Mouse (Mus musculus): Measurements from ENCODE around the gene Mapk3. TPM values are rescaled to one million over a fixed set of nuclear protein-coding genes. Genes with fewer than 3 reads are reported as not detected.

The Mapk3 gene
- polyA plus RNA-seq, 1 experiment, result 337 TPM

DNA sequence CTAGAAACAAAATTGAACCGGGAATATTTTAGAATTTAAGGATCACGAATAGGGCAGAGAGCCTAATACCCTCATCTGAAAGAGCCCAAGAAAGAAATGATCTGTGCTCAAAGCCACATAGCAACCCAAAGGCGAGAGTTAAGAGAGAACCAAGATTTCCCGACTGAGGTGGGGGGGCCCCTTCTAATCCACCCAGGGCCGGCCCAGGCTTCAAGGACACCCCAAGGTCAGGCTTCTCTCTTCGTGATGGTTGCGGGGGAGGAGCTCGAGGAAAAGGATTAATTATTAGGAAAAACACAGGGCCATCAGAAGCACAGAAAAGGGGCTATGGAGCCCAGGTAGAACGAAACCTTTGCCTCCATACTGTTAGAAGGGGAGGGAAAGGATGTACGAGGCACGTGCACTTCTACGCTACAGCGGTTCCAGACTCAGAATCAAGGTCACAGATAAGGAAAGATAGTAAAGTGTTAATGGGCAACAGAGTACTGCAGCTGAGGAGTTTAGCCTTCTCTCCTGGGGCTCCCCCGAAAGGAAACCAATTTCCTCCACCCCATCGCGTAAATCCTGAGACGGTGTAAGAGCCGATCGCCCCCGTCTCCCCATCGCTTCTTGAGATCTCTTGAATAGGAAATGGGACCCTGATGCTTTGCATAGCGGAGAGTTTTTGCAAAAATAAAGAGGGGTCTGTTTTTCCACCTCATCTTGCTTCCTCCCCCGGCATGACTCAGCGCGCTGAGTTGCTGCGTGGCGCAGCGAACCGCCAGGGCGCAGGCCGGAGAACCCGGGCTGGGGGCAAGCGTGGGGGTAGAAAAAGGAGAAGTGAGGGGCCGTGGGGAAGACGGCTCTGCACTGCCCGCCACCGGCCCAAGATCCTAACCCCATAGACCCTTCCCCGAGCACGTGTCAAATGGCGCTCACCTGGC lies 39.0 kb downstream of the Mapk3 start:
- peak overlapping the region; percentile 94 for H3K4me3 ChIP-seq (ENCODE audit: control insufficient read depth, low read depth, low read length)
- H3K27ac ChIP-seq (ENCODE audit: control insufficient read depth, insufficient read depth, low read depth, low read length), result peak overlapping the region; percentile 79
- no peaks in the 10 kb centered on the region for H3K36me3 ChIP-seq (ENCODE audit: control insufficient read depth, insufficient read depth, low read length)
- H3K27me3 ChIP-seq (ENCODE audit: control insufficient read depth, insufficient read depth, low read length), result no peaks in the 10 kb centered on the region
- peak; percentile 26; the same call in 1 of the 2 replicates for TF ChIP-seq POLR2A (IDR thresholded peaks at IDR 0.05; ENCODE audit: control insufficient read depth, low read depth, low read length)
- TF ChIP-seq CTCF (IDR thresholded peaks at IDR 0.05; ENCODE audit: control insufficient read depth, insufficient read depth, insufficient replicate concordance, low read depth, low read length), result no peak
- peaks cover 17% of the 10 kb centered on the region for H3K4me1 ChIP-seq (ENCODE audit: control insufficient read depth, insufficient read depth, low read length)

GRCm38 (mm10) chr7:126799050-126799467 lies 39.7 kb downstream of the Mapk3 start:
- Histone ChIP-seq H3K27ac (ENCODE audit: control insufficient read depth, insufficient read depth, low read depth, low read length) (peak overlapping the region; percentile 95), H3K36me3 (ENCODE audit: control insufficient read depth, insufficient read depth, low read length) (no peaks in the 10 kb centered on the region), H3K4me1 (ENCODE audit: control insufficient read depth, insufficient read depth, low read length) (peaks cover 17% of the 10 kb centered on the region), H3K27me3 (ENCODE audit: control insufficient read depth, insufficient read depth, low read length) (no peaks in the 10 kb centered on the region), H3K4me3 (ENCODE audit: control insufficient read depth, low read depth, low read length) (peak overlapping the region; percentile 94)
- TF ChIP-seq POLR2A (IDR thresholded peaks at IDR 0.05; ENCODE audit: control insufficient read depth, low read depth, low read length) (peak; percentile 97), CTCF (IDR thresholded peaks at IDR 0.05; ENCODE audit: control insufficient read depth, insufficient read depth, insufficient replicate concordance, low read depth, low read length) (no peak)

- H3K4me3 ChIP-seq (ENCODE audit: control insufficient read depth, low read depth, low read length), result peak overlapping the region; percentile 94
- H3K27me3 ChIP-seq (ENCODE audit: control insufficient read depth, insufficient read depth, low read length), result no peaks in the 10 kb centered on the region
- TF ChIP-seq POLR2A (IDR thresholded peaks at IDR 0.05; ENCODE audit: control insufficient read depth, low read depth, low read length) (peak; percentile 68; the same call in 1 of the 2 replicates), CTCF (IDR thresholded peaks at IDR 0.05; ENCODE audit: control insufficient read depth, insufficient read depth, insufficient replicate concordance, low read depth, low read length) (peak; percentile 20; the same call in 1 of the 2 replicates)
- H3K36me3 ChIP-seq (ENCODE audit: control insufficient read depth, insufficient read depth, low read length), result no peaks in the 10 kb centered on the region
- H3K27ac ChIP-seq (ENCODE audit: control insufficient read depth, insufficient read depth, low read depth, low read length), result peak overlapping the region; percentile 95
- peaks cover 17% of the 10 kb centered on the region for H3K4me1 ChIP-seq (ENCODE audit: control insufficient read depth, insufficient read depth, low read length)
These were observed 40.3 kb downstream of the Mapk3 start for GRCm38 (mm10) chr7:126799468-126800268.

GRCm38 (mm10) chr7:126800269-126801056 lies 41.1 kb downstream of the Mapk3 start:
- H3K4me1 ChIP-seq (ENCODE audit: control insufficient read depth, insufficient read depth, low read length), result peaks cover 17% of the 10 kb centered on the region
- no peaks in the 10 kb centered on the region for H3K36me3 ChIP-seq (ENCODE audit: control insufficient read depth, insufficient read depth, low read length)
- H3K4me3 ChIP-seq (ENCODE audit: control insufficient read depth, low read depth, low read length), result peak overlapping the region; percentile 94
- H3K27ac ChIP-seq (ENCODE audit: control insufficient read depth, insufficient read depth, low read depth, low read length), result peak overlapping the region; percentile 95; the same call in 1 of the 2 replicates
- H3K27me3 ChIP-seq (ENCODE audit: control insufficient read depth, insufficient read depth, low read length), result no peaks in the 10 kb centered on the region
- TF ChIP-seq CTCF (IDR thresholded peaks at IDR 0.05; ENCODE audit: control insufficient read depth, insufficient read depth, insufficient replicate concordance, low read depth, low read length) (no peak), POLR2A (IDR thresholded peaks at IDR 0.05; ENCODE audit: control insufficient read depth, low read depth, low read length) (no peak)

- Histone ChIP-seq H3K27ac (ENCODE audit: control insufficient read depth, insufficient read depth, low read depth, low read length) (no peak overlapping the region), H3K27me3 (ENCODE audit: control insufficient read depth, insufficient read depth, low read length) (no peaks in the 10 kb centered on the region), H3K4me3 (ENCODE audit: control insufficient read depth, low read depth, low read length) (peak overlapping the region; percentile 94), H3K36me3 (ENCODE audit: control insufficient read depth, insufficient read depth, low read length) (no peaks in the 10 kb centered on the region), H3K4me1 (ENCODE audit: control insufficient read depth, insufficient read depth, low read length) (peaks cover 17% of the 10 kb centered on the region)
- TF ChIP-seq CTCF (IDR thresholded peaks at IDR 0.05; ENCODE audit: control insufficient read depth, insufficient read depth, insufficient replicate concordance, low read depth, low read length), result no peak
- TF ChIP-seq POLR2A (IDR thresholded peaks at IDR 0.05; ENCODE audit: control insufficient read depth, low read depth, low read length), result no peak
These were observed 41.6 kb downstream of the Mapk3 start for GRCm38 (mm10) chr7:126801057-126801422.

GRCm38 (mm10) chr7:126802134-126802889 lies 42.9 kb downstream of the Mapk3 start:
- H3K27me3 ChIP-seq (ENCODE audit: control insufficient read depth, insufficient read depth, low read length), result no peaks in the 10 kb centered on the region
- no peak overlapping the region for H3K27ac ChIP-seq (ENCODE audit: control insufficient read depth, insufficient read depth, low read depth, low read length)
- peaks cover 19% of the 10 kb centered on the region for H3K4me1 ChIP-seq (ENCODE audit: control insufficient read depth, insufficient read depth, low read length)
- H3K36me3 ChIP-seq (ENCODE audit: control insufficient read depth, insufficient read depth, low read length), result no peaks in the 10 kb centered on the region
- TF ChIP-seq CTCF (IDR thresholded peaks at IDR 0.05; ENCODE audit: control insufficient read depth, insufficient read depth, insufficient replicate concordance, low read depth, low read length) (no peak), POLR2A (IDR thresholded peaks at IDR 0.05; ENCODE audit: control insufficient read depth, low read depth, low read length) (no peak)
- H3K4me3 ChIP-seq (ENCODE audit: control insufficient read depth, low read depth, low read length), result no peak overlapping the region

Measured in testis, adult 2 months (tissue).